ENCODE assay signal across 10 mouse cellular contexts in genomic region chr12:84571466-84572340, GRCm38 (mm10). TPM values are rescaled to one million over a fixed set of nuclear protein-coding genes. Genes with fewer than 3 reads are reported as not detected.
DNase-seq lines count a peak whose midpoint lies in the region; ATAC-seq lines count a peak whose summit lies in the region.
"Had no signal": no experiment of that assay in that cellular context is flagged by ENCODE, and none has a peak within 500 bp of the region (broad histone marks: within the 10 kb centered on the region; RNA-seq: fewer than 3 reads in every experiment).

No protein-coding gene starts in this region.

- no peak overlapping the region for H3K9ac ChIP-seq in forebrain, embryonic 14.5 days (ENCODE audit: low read length)
- 0 out of 2 replicates have a peak overlapping the region, but pooled peaks have one; percentile 27 for H3K9ac ChIP-seq in embryonic facial prominence, embryonic 12.5 days

- H3K9me3 ChIP-seq in forebrain, embryonic 10.5 days: no peaks in the 10 kb centered on the region
- no peaks in the 10 kb centered on the region for H3K9me3 ChIP-seq in forebrain, embryonic 14.5 days (replicated peaks; ENCODE audit: control insufficient read depth, low read length)
- H3K9me3 ChIP-seq in embryonic facial prominence, embryonic 12.5 days: no peaks in the 10 kb centered on the region
- H3K9me3 ChIP-seq: megakaryocyte, embryonic 14.5 days had no signal

- peak; percentile 55 for DNase-seq in forebrain, embryonic 10.5 days (ENCODE audit: extremely low spot score, low spot score)
- DNase-seq in forebrain, embryonic 14.5 days (ENCODE audit: low spot score): no peak
- DNase-seq in B cell, adult 2 months: peak; percentile 13 to 23
- peak; percentile 36 to 48 for DNase-seq in kidney, postnatal 4 days
- peak; percentile 71 for DNase-seq in thymus, postnatal 14 days
- DNase-seq in spleen, adult 12 weeks (ENCODE audit: low spot score): no peak
- no peak for DNase-seq in left cerebral cortex, adult 18-20 months (ENCODE audit: low spot score in 2 of 2)

- H3K27me3 ChIP-seq in forebrain, embryonic 10.5 days (ENCODE audit: poor library complexity, severe bottlenecking): peaks cover 100% of the 10 kb centered on the region
- H3K27me3 ChIP-seq in forebrain, embryonic 14.5 days (replicated peaks; ENCODE audit: control insufficient read depth, insufficient read depth, low read length): peaks cover 57% of the 10 kb centered on the region
- H3K27me3 ChIP-seq in embryonic facial prominence, embryonic 12.5 days: peaks cover 94% of the 10 kb centered on the region

- H3K4me2 ChIP-seq in forebrain, embryonic 14.5 days (ENCODE audit: low read length): no peak overlapping the region
- peak overlapping the region; percentile 24; the same call in 1 of the 2 replicates for H3K4me2 ChIP-seq in embryonic facial prominence, embryonic 12.5 days (replicated peaks)

- H3K27ac ChIP-seq in forebrain, embryonic 10.5 days: no peak overlapping the region
- no peak overlapping the region for H3K27ac ChIP-seq in forebrain, embryonic 14.5 days (ENCODE audit: low read depth, low read length)
- H3K27ac ChIP-seq in embryonic facial prominence, embryonic 12.5 days: no peak overlapping the region

- H3K36me3 ChIP-seq in forebrain, embryonic 10.5 days (replicated peaks): no peaks in the 10 kb centered on the region
- H3K36me3 ChIP-seq in forebrain, embryonic 14.5 days (ENCODE audit: control insufficient read depth, insufficient read depth, low read length): no peaks in the 10 kb centered on the region
- no peaks in the 10 kb centered on the region for H3K36me3 ChIP-seq in embryonic facial prominence, embryonic 12.5 days

- H3K4me3 ChIP-seq in forebrain, embryonic 10.5 days: peak overlapping the region; percentile 40
- H3K4me3 ChIP-seq in forebrain, embryonic 14.5 days (ENCODE audit: low read depth, low read length): no peak overlapping the region
- H3K4me3 ChIP-seq in embryonic facial prominence, embryonic 12.5 days: peak overlapping the region; percentile 23
- H3K4me3 ChIP-seq: megakaryocyte, embryonic 14.5 days had no signal

- no peak for ATAC-seq in forebrain, embryonic 14.5 days
- ATAC-seq in embryonic facial prominence, embryonic 12.5 days (ENCODE audit: insufficient number of reproducible peaks, insufficient read depth, low FRiP score, low TSS enrichment): no peak

- H3K4me1 ChIP-seq in forebrain, embryonic 10.5 days: peaks cover 38% of the 10 kb centered on the region
- peaks cover 7% of the 10 kb centered on the region for H3K4me1 ChIP-seq in forebrain, embryonic 14.5 days (ENCODE audit: control insufficient read depth, insufficient read depth, low read length)
- peaks cover 18% of the 10 kb centered on the region for H3K4me1 ChIP-seq in embryonic facial prominence, embryonic 12.5 days

- under 1% methylated on average over 43 of the region's 43 CpGs for WGBS in forebrain, embryonic 10.5 days
- 1% methylated on average over 43 of the region's 43 CpGs for WGBS in forebrain, embryonic 14.5 days
- 1% methylated on average over 43 of the region's 43 CpGs for WGBS in embryonic facial prominence, embryonic 12.5 days

RNA-seq across cellular contexts. Expression of gene Vsx2, which starts 2.1 kb away (rescaled TPM):
- polyA plus RNA-seq in forebrain, embryonic 10.5 days (2016; fragmentation: Nextera tagmentation; extraction: Ambion mirVana): 1.2 and 2.2 TPM in 2 replicates
- polyA plus RNA-seq in forebrain, embryonic 14.5 days (2014; fragmentation: Nextera tagmentation; extraction: Ambion mirVana): 0.09 TPM in 1 of 2 replicates, not detected in the other
- 6.6 and 8.4 TPM in 2 replicates for polyA plus RNA-seq in embryonic facial prominence, embryonic 12.5 days (2016; fragmentation: Nextera tagmentation; extraction: Ambion mirVana)
- total RNA-seq in left cerebral cortex, adult 18-20 months (2021): under 1 TPM; 0.26 to 0.35 TPM
- total RNA-seq: CH12.LX had no signal

RNA-seq across cellular contexts. Expression of gene Abcd4, which starts 45.5 kb away (rescaled TPM):
- polyA plus RNA-seq in forebrain, embryonic 10.5 days (2016; fragmentation: Nextera tagmentation; extraction: Ambion mirVana): 12.7 and 12.8 TPM in 2 replicates
- 5.2 and 8.3 TPM in 2 replicates for polyA plus RNA-seq in forebrain, embryonic 14.5 days (2014; fragmentation: Nextera tagmentation; extraction: Ambion mirVana)
- polyA plus RNA-seq in embryonic facial prominence, embryonic 12.5 days (2016; fragmentation: Nextera tagmentation; extraction: Ambion mirVana): 15.8 and 16.0 TPM in 2 replicates
- total RNA-seq in left cerebral cortex, adult 18-20 months (2021): 10 to 100 TPM in 1 of 2 experiments, 1 to 10 TPM in 1; 7.9 to 10.2 TPM

Comparison
In these comparisons a context has a peak if more than half of its experiments do, and no peak if none do; other contexts are left out.
1. DNase-seq: peak in forebrain, embryonic 10.5 days (single experiment), B cell, adult 2 months (2 of 2), kidney, postnatal 4 days (2 of 2) and thymus, postnatal 14 days (single experiment); none in forebrain, embryonic 14.5 days (single experiment), spleen, adult 12 weeks (single experiment) and left cerebral cortex, adult 18-20 months (0 of 2).